Mouse (Mus musculus): ENCODE measurements at regions not wholly inside any gene's neighbourhood (a gene's known extent, or its start where the extent isn't known, plus 50 kb on each side); places are given as distances from the start of the nearest gene placed in this dataset.

- peak; percentile 7 for DNase-seq (ENCODE audit: low spot score)
These were observed 216.3 kb upstream of the Pdzrn3 start for GRCm38 (mm10) chr6:101593782-101594641.

- no peak for DNase-seq (ENCODE audit: low spot score)
These were observed 208.2 kb upstream of the Pdzrn3 start for GRCm38 (mm10) chr6:101585871-101586270.

- no peak for DNase-seq (ENCODE audit: low spot score)
These were observed 203.1 kb upstream of the Pdzrn3 start for GRCm38 (mm10) chr6:101580824-101581223.

GRCm38 (mm10) chr6:101556096-101556495 is 178.4 kb upstream of the Pdzrn3 start:
- no peak for DNase-seq (ENCODE audit: low spot score)

- DNase-seq (ENCODE audit: low spot score): no peak
These were observed 177.4 kb upstream of the Pdzrn3 start for GRCm38 (mm10) chr6:101554965-101555604.

GRCm38 (mm10) chr6:101550501-101551268 is 173.0 kb upstream of the Pdzrn3 start:
- DNase-seq (ENCODE audit: low spot score): no peak

- no peak for DNase-seq (ENCODE audit: low spot score)
These were observed 159.9 kb upstream of the Pdzrn3 start for GRCm38 (mm10) chr6:101537581-101537980.

GRCm38 (mm10) chr6:101534214-101535052 is 156.7 kb upstream of the Pdzrn3 start:
- DNase-seq (ENCODE audit: low spot score): no peak

GRCm38 (mm10) chr6:101532436-101532835 is 154.7 kb upstream of the Pdzrn3 start:
- no peak for DNase-seq (ENCODE audit: low spot score)

GRCm38 (mm10) chr6:101531914-101532313 is 154.2 kb upstream of the Pdzrn3 start:
- DNase-seq (ENCODE audit: low spot score): no peak

- DNase-seq (ENCODE audit: low spot score): no peak
These were observed 147.4 kb upstream of the Pdzrn3 start for GRCm38 (mm10) chr6:101525129-101525528.

- DNase-seq (ENCODE audit: low spot score): no peak
These were observed 143.6 kb upstream of the Pdzrn3 start for GRCm38 (mm10) chr6:101521316-101521715.

GRCm38 (mm10) chr6:101520755-101521154 is 143.1 kb upstream of the Pdzrn3 start:
- no peak for DNase-seq (ENCODE audit: low spot score)

- DNase-seq (ENCODE audit: low spot score): no peak
These were observed 141.4 kb upstream of the Pdzrn3 start for GRCm38 (mm10) chr6:101518904-101519701.

GRCm38 (mm10) chr6:101517584-101517983 is 139.9 kb upstream of the Pdzrn3 start:
- no peak for DNase-seq (ENCODE audit: low spot score)

GRCm38 (mm10) chr6:101513696-101514095 is 136.0 kb upstream of the Pdzrn3 start:
- no peak for DNase-seq (ENCODE audit: low spot score)

- DNase-seq (ENCODE audit: low spot score): no peak
These were observed 124.5 kb upstream of the Pdzrn3 start for GRCm38 (mm10) chr6:101502149-101502548.

GRCm38 (mm10) chr6:101501716-101502115 is 124.0 kb upstream of the Pdzrn3 start:
- no peak for DNase-seq (ENCODE audit: low spot score)

GRCm38 (mm10) chr6:101500202-101500601 is 122.5 kb upstream of the Pdzrn3 start:
- no peak for DNase-seq (ENCODE audit: low spot score)

- DNase-seq (ENCODE audit: low spot score): no peak
These were observed 110.8 kb upstream of the Pdzrn3 start for GRCm38 (mm10) chr6:101488466-101488865.
